In genomic region chr11:121437236-121437635, GRCm38 (mm10) we compare ENCODE assay signal across 21 mouse cellular contexts. TPM values are rescaled to one million over a fixed set of nuclear protein-coding genes. Genes with fewer than 3 reads are reported as not detected.
DNase-seq lines count a peak whose midpoint lies in the region; ATAC-seq and TF ChIP-seq lines count a peak whose summit lies in the region.
"Had no signal": no experiment of that assay in that cellular context is flagged by ENCODE, and none has a peak within 500 bp of the region (broad histone marks: within the 10 kb centered on the region; RNA-seq: fewer than 3 reads in every experiment).

No protein-coding gene starts in this region.

- H3K4me1 ChIP-seq in bone marrow, adult 2 months (ENCODE audit: control insufficient read depth, insufficient read depth, low read length) = peaks cover 2% of the 10 kb centered on the region
- H3K4me1 ChIP-seq in liver, embryonic 11.5 days (replicated peaks; ENCODE audit: control insufficient read depth, insufficient read depth, low read length) = peaks cover 23% of the 10 kb centered on the region
- H3K4me1 ChIP-seq in liver, embryonic 15.5 days (replicated peaks) = peaks cover 70% of the 10 kb centered on the region
- peaks cover 21% of the 10 kb centered on the region for H3K4me1 ChIP-seq in forebrain, embryonic 15.5 days

- H3K27me3 ChIP-seq in liver, embryonic 11.5 days (replicated peaks; ENCODE audit: control insufficient read depth, insufficient read depth, low read length) = no peaks in the 10 kb centered on the region
- peaks cover 7% of the 10 kb centered on the region; the same call in 1 of the 2 replicates for H3K27me3 ChIP-seq in liver, embryonic 15.5 days
- H3K27me3 ChIP-seq in forebrain, embryonic 15.5 days = no peaks in the 10 kb centered on the region
- H3K27me3 ChIP-seq: embryonic facial prominence, embryonic 15.5 days; forebrain, embryonic 13.5 days; heart, embryonic 13.5 days had no signal

- ATAC-seq in erythroblast, adult 5-6 weeks (replicated peaks; ENCODE audit: low FRiP score, poor library complexity, severe bottlenecking) = peak; percentile 25
- ATAC-seq in liver, embryonic 11.5 days (replicated peaks; ENCODE audit: low FRiP score) = peak; percentile 13; the same call in 1 of the 2 replicates
- no peak for ATAC-seq in liver, embryonic 15.5 days (ENCODE audit: insufficient read depth)
- no peak for ATAC-seq in forebrain, embryonic 15.5 days (replicated peaks)
- ATAC-seq in activated CD4-positive, CD25-positive, alpha-beta regulatory T cell, adult 4 months = no peak
- ATAC-seq: forebrain, embryonic 13.5 days; hindbrain, embryonic 16.5 days; inflammation-experienced regulatory T-cells, adult 6 months had no signal

- H3K4me2 ChIP-seq in liver, embryonic 11.5 days = peak overlapping the region; percentile 18
- peak overlapping the region; percentile 91 for H3K4me2 ChIP-seq in liver, embryonic 15.5 days
- no peak overlapping the region for H3K4me2 ChIP-seq in forebrain, embryonic 15.5 days (replicated peaks)
- H3K4me2 ChIP-seq: embryonic facial prominence, embryonic 15.5 days; forebrain, embryonic 13.5 days; heart, embryonic 13.5 days had no signal

- TF ChIP-seq POLR2A in bone marrow, adult 2 months (IDR thresholded peaks at IDR 0.05; ENCODE audit: borderline replicate concordance, control insufficient read depth, low read depth, low read length) = no peak

- no peak for DNase-seq in liver, embryonic 11.5 days (ENCODE audit: low spot score)
- DNase-seq in kidney, postnatal 10 days = no peak
- DNase-seq: adrenal gland, adult 8-10 months; cerebellum, adult 11-12 months; cerebellum, adult 9-10 months; embryo, embryonic 11 days; gastrocnemius, adult 2 months; gastrocnemius, postnatal 36 days; heart, adult 11 months; heart, postnatal 36 days had no signal

- TF ChIP-seq CTCF in bone marrow, adult 2 months (IDR thresholded peaks at IDR 0.05; ENCODE audit: control insufficient read depth, insufficient read depth, low read length) = no peak

- H3K9ac ChIP-seq in liver, embryonic 11.5 days (ENCODE audit: low read depth, low read length) = no peak overlapping the region
- H3K9ac ChIP-seq in liver, embryonic 15.5 days = peak overlapping the region; percentile 83
- no peak overlapping the region for H3K9ac ChIP-seq in forebrain, embryonic 15.5 days (replicated peaks)
- H3K9ac ChIP-seq: embryonic facial prominence, embryonic 15.5 days; forebrain, embryonic 13.5 days; heart, embryonic 13.5 days had no signal

- no peaks in the 10 kb centered on the region for H3K36me3 ChIP-seq in liver, embryonic 11.5 days (ENCODE audit: control insufficient read depth, insufficient read depth, low read length)
- peaks cover 52% of the 10 kb centered on the region for H3K36me3 ChIP-seq in liver, embryonic 15.5 days (replicated peaks)
- no peaks in the 10 kb centered on the region for H3K36me3 ChIP-seq in forebrain, embryonic 15.5 days
- H3K36me3 ChIP-seq: embryonic facial prominence, embryonic 15.5 days; heart, embryonic 13.5 days had no signal

- H3K9me3 ChIP-seq in liver, embryonic 11.5 days (ENCODE audit: control insufficient read depth, low read length) = no peaks in the 10 kb centered on the region
- H3K9me3 ChIP-seq in liver, embryonic 15.5 days (replicated peaks) = no peaks in the 10 kb centered on the region
- no peaks in the 10 kb centered on the region for H3K9me3 ChIP-seq in forebrain, embryonic 15.5 days
- H3K9me3 ChIP-seq: embryonic facial prominence, embryonic 15.5 days; forebrain, embryonic 13.5 days; heart, embryonic 13.5 days had no signal

- H3K27ac ChIP-seq in bone marrow, adult 2 months (ENCODE audit: control insufficient read depth, insufficient read depth, low read depth, low read length, poor library complexity) = peak overlapping the region; percentile 74
- 0 out of 2 replicates have a peak overlapping the region, but pooled peaks have one; percentile 3 for H3K27ac ChIP-seq in liver, embryonic 11.5 days (ENCODE audit: low read depth, low read length)
- peak overlapping the region; percentile 98 for H3K27ac ChIP-seq in liver, embryonic 15.5 days (replicated peaks)
- no peak overlapping the region for H3K27ac ChIP-seq in forebrain, embryonic 15.5 days (replicated peaks)
- H3K27ac ChIP-seq: embryonic facial prominence, embryonic 15.5 days; forebrain, embryonic 13.5 days; gastrocnemius, adult 2 months; heart, embryonic 13.5 days had no signal

- peak overlapping the region; percentile 64 for H3K4me3 ChIP-seq in bone marrow, adult 2 months (replicated peaks; ENCODE audit: control insufficient read depth, low read depth, low read length)
- no peak overlapping the region for H3K4me3 ChIP-seq in liver, embryonic 11.5 days (ENCODE audit: low read depth, low read length)
- H3K4me3 ChIP-seq in liver, embryonic 15.5 days (replicated peaks) = peak overlapping the region; percentile 79
- H3K4me3 ChIP-seq in forebrain, embryonic 15.5 days = no peak overlapping the region
- H3K4me3 ChIP-seq: embryonic facial prominence, embryonic 15.5 days; forebrain, embryonic 13.5 days; gastrocnemius, adult 2 months; heart, embryonic 13.5 days had no signal

- WGBS in bone marrow, adult 2 months = 73% methylated on average over 5 of the region's 5 CpGs
- 69% methylated on average over 5 of the region's 5 CpGs for WGBS in liver, embryonic 11.5 days
- 57% methylated on average over 5 of the region's 5 CpGs for WGBS in liver, embryonic 15.5 days (ENCODE audit: insufficient replicate concordance)
- 79% methylated on average over 5 of the region's 5 CpGs for WGBS in forebrain, embryonic 15.5 days

RNA-seq across cellular contexts. Expression of gene Fn3k, which starts 2.5 kb away (rescaled TPM):
- 66.5 and 69.0 TPM in 2 replicates for polyA plus RNA-seq in bone marrow, adult 2 months (2011; ENCODE audit: insufficient read depth, insufficient read length, low replicate concordance, missing spikeins)
- total RNA-seq in erythroblast, adult 5-6 weeks (2015; ENCODE audit: low replicate concordance) = 159 and 182 TPM in 2 replicates
- total RNA-seq in erythroblast, adult 5-6 weeks (2017; ENCODE audit: low replicate concordance) = 220 and 265 TPM in 2 replicates
- polyA plus RNA-seq in liver, embryonic 11.5 days (2014; fragmentation: Nextera tagmentation; extraction: Ambion mirVana) = 4.7 and 7.8 TPM in 2 replicates
- 43.7 and 46.6 TPM in 2 replicates for polyA plus RNA-seq in liver, embryonic 15.5 days (2015; fragmentation: Nextera tagmentation; extraction: Ambion mirVana)
- polyA plus RNA-seq in forebrain, embryonic 15.5 days (2015; fragmentation: Nextera tagmentation; extraction: Ambion mirVana) = 3.0 and 4.1 TPM in 2 replicates
- polyA plus RNA-seq in activated CD4-positive, CD25-positive, alpha-beta regulatory T cell, adult 4 months (2017; shearing (Covaris generic)) = under 1 TPM in 1 of 2 experiments, not detected in 1; 0.23 TPM

RNA-seq across cellular contexts. Expression of gene Tbcd, which starts 14.5 kb away (rescaled TPM):
- polyA plus RNA-seq in bone marrow, adult 2 months (2011; ENCODE audit: insufficient read depth, insufficient read length, low replicate concordance, missing spikeins) = 25.2 and 28.4 TPM in 2 replicates
- 67.3 and 91.8 TPM in 2 replicates for total RNA-seq in erythroblast, adult 5-6 weeks (2015; ENCODE audit: low replicate concordance)
- total RNA-seq in erythroblast, adult 5-6 weeks (2017; ENCODE audit: low replicate concordance) = 76.7 and 101 TPM in 2 replicates
- polyA plus RNA-seq in liver, embryonic 11.5 days (2014; fragmentation: Nextera tagmentation; extraction: Ambion mirVana) = 35.9 and 37.7 TPM in 2 replicates
- polyA plus RNA-seq in liver, embryonic 15.5 days (2015; fragmentation: Nextera tagmentation; extraction: Ambion mirVana) = 20.2 and 22.7 TPM in 2 replicates
- 54.1 and 55.2 TPM in 2 replicates for polyA plus RNA-seq in forebrain, embryonic 15.5 days (2015; fragmentation: Nextera tagmentation; extraction: Ambion mirVana)
- polyA plus RNA-seq in activated CD4-positive, CD25-positive, alpha-beta regulatory T cell, adult 4 months (2017; shearing (Covaris generic)) = 10 to 100 TPM; 24.3 to 26.2 TPM

RNA-seq across cellular contexts. Expression of gene Fn3krp, which starts 16.0 kb away (rescaled TPM):
- polyA plus RNA-seq in bone marrow, adult 2 months (2011; ENCODE audit: insufficient read depth, insufficient read length, low replicate concordance, missing spikeins) = 29.3 and 53.1 TPM in 2 replicates
- total RNA-seq in erythroblast, adult 5-6 weeks (2015; ENCODE audit: low replicate concordance) = 76.1 and 78.2 TPM in 2 replicates
- 150 and 165 TPM in 2 replicates for total RNA-seq in erythroblast, adult 5-6 weeks (2017; ENCODE audit: low replicate concordance)
- polyA plus RNA-seq in liver, embryonic 11.5 days (2014; fragmentation: Nextera tagmentation; extraction: Ambion mirVana) = 8.6 and 10.5 TPM in 2 replicates
- 27.3 and 28.1 TPM in 2 replicates for polyA plus RNA-seq in liver, embryonic 15.5 days (2015; fragmentation: Nextera tagmentation; extraction: Ambion mirVana)
- 9.0 and 11.1 TPM in 2 replicates for polyA plus RNA-seq in forebrain, embryonic 15.5 days (2015; fragmentation: Nextera tagmentation; extraction: Ambion mirVana)
- polyA plus RNA-seq in activated CD4-positive, CD25-positive, alpha-beta regulatory T cell, adult 4 months (2017; shearing (Covaris generic)) = 1 to 10 TPM; 6.3 to 9.8 TPM

RNA-seq across cellular contexts. Expression of gene Rab40b, which starts 49.2 kb away (rescaled TPM):
- polyA plus RNA-seq in bone marrow, adult 2 months (2011; ENCODE audit: insufficient read depth, insufficient read length, low replicate concordance, missing spikeins) = not detected in 2 replicates
- not detected in 2 replicates for total RNA-seq in erythroblast, adult 5-6 weeks (2015; ENCODE audit: low replicate concordance)
- not detected in 2 replicates for total RNA-seq in erythroblast, adult 5-6 weeks (2017; ENCODE audit: low replicate concordance)
- 0.94 and 1.2 TPM in 2 replicates for polyA plus RNA-seq in liver, embryonic 11.5 days (2014; fragmentation: Nextera tagmentation; extraction: Ambion mirVana)
- polyA plus RNA-seq in liver, embryonic 15.5 days (2015; fragmentation: Nextera tagmentation; extraction: Ambion mirVana) = 1.3 and 1.4 TPM in 2 replicates
- polyA plus RNA-seq in forebrain, embryonic 15.5 days (2015; fragmentation: Nextera tagmentation; extraction: Ambion mirVana) = 6.7 and 7.8 TPM in 2 replicates
- not detected for polyA plus RNA-seq in activated CD4-positive, CD25-positive, alpha-beta regulatory T cell, adult 4 months (2017; shearing (Covaris generic))
- total RNA-seq: ES-E14 had no signal

Comparison
In these comparisons a context has a peak if more than half of its experiments do, and no peak if none do; other contexts are left out.
1. H3K4me3 ChIP-seq: peak in bone marrow, adult 2 months (single experiment) and liver, embryonic 15.5 days (single experiment); none in liver, embryonic 11.5 days (single experiment) and forebrain, embryonic 15.5 days (single experiment).
2. ATAC-seq: peak in erythroblast, adult 5-6 weeks (single experiment) and liver, embryonic 11.5 days (single experiment); none in liver, embryonic 15.5 days (single experiment), forebrain, embryonic 15.5 days (single experiment) and activated CD4-positive, CD25-positive, alpha-beta regulatory T cell, adult 4 months (single experiment).